Mouse (Mus musculus): ENCODE measurements around the gene Ak5. TPM values are rescaled to one million over a fixed set of nuclear protein-coding genes. Genes with fewer than 3 reads are reported as not detected.

Ak5 gene
- polyA plus RNA-seq, 1 experiment = 63.5 TPM

DNA sequence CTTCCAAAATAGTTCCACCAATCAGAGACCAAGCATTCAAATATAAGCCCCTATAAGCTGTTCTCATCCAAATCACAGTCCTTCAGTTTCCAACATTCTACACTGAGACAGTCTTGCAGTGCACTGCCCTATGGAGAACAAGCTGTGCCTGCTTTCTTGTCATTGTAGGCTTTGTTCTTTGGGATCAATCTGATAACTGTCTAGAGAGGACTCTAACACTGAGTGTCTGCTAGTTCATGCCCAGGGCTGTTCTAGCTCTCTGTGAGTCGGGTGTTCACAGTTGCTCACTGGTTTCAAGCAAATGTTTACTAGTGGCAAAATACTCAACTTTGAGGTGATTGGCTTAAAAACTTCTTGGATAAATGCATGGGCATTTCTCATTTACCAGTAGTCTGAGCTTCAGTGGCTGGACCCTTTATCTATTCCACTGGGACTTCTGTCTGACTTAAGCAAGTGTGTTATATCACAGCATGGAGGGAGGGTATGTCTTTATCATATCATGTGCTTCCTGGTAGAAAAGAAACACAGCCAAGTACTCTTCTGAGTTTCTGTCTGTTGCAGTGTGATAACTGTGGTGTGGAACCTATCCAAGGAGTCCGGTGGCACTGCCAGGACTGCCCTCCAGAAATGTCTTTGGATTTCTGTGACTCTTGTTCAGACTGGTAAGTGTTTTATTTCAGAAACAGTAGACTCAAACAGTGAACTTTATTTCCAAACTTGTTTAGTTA, 210.7 kb downstream of the Ak5 start:
- no peak for DNase-seq (ENCODE audit: extremely low spot score in 1 of 2, low spot score in 1 of 2)

GRCm38 (mm10) chr3:152453163-152453562, 215.0 kb downstream of the Ak5 start:
- no peak for DNase-seq (ENCODE audit: extremely low spot score in 1 of 2, low spot score in 1 of 2)

DNA sequence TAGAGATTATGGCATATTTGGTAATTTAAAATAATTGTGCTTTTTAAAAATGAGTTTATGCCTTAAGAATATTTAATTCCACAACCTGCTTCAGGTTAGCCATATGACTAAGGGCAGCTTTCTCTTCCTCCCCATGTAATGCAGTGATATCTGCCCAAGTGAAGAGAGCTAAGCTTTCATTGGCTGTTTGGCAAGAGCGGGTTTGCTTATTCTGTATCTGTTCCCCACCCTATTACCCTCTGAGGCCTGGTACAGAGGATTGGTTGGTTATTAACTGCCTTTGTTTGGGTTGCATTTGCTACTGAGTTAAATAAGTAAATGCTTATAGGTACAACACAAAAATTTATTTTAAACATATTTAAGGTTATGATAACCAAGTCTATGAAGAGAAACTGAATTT, 221.2 kb downstream of the Ak5 start:
- no peak for DNase-seq (ENCODE audit: extremely low spot score in 1 of 2, low spot score in 1 of 2)

- DNase-seq (ENCODE audit: extremely low spot score in 1 of 2, low spot score in 1 of 2) = no peak
Measured at GRCm38 (mm10) chr3:152444114-152444513, 224.0 kb downstream of the Ak5 start.

- no peak for DNase-seq (ENCODE audit: extremely low spot score in 1 of 2, low spot score in 1 of 2)
Measured at GRCm38 (mm10) chr3:152442795-152443194, 225.4 kb downstream of the Ak5 start.

- DNase-seq (ENCODE audit: extremely low spot score in 1 of 2, low spot score in 1 of 2) = no peak
Measured at GRCm38 (mm10) chr3:152438068-152438467, 230.1 kb downstream of the Ak5 start.

DNA sequence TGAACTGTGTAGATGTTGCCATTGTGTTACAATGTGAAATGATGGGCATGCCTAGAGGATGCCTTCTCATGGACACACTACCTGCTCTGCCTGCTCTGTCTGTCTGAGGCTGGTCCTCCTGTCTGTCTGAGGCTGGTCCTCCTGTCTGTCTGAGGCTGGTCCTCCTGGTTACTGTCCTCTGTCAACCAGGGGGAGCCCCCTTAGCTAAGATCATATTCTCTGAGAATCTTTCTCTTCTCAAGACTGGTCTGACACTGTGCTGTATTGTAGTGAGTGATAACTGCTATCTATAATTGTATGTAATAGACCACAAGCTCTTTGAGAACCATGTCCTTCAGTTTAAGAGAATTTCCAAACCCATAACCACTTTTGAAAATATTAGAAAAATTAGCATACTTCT, 232.6 kb downstream of the Ak5 start:
- no peak for DNase-seq (ENCODE audit: extremely low spot score in 1 of 2, low spot score in 1 of 2)

DNA sequence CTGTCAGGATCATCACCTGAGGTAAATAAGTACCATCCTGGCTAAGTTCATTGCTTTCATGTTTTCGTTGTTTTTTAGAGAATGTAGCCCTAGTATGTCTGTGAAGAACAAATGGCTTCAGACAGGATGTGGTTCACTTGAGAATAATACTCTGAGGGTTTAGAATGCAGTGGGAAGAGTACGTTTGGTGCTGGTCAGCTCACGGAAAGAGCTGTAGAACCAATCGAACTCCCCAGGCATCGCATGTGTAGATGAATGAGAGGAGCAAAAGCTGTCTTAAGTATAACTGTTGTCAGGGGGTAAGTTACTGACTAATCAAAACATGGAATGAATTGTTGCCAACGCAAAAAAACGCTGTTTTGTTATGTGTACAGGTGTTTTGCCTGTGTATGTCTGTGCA, 235.5 kb downstream of the Ak5 start:
- no peak for DNase-seq (ENCODE audit: extremely low spot score in 1 of 2, low spot score in 1 of 2)

DNA sequence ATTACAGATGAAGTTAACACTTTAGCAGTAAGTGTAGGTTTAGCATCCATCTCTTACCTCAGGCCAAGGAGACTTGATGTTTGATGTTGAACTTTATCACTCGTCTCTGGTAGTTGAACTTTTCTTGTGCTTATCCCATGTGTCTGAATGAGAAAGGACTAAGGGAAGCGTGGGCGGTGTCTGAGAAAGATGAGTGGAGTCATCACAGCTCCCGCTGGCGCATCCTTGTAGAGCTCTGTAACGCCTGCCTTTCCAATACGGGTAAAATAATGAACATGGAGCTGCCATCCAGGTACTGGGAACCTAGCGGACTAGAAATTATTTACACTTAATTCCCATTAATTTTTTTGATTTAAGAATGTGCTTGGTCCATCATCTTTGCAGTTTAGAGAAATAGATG, 239.2 kb downstream of the Ak5 start:
- peak in 1 of 2 experiments; percentile 46 for DNase-seq (ENCODE audit: extremely low spot score in 1 of 2, low spot score in 1 of 2)

Other genes starting within 250 kb of the Ak5 start
- 24.5 and 27.3 TPM in 2 replicates for gene Pigk, start 45.7 kb upstream of the Ak5 start, polyA plus RNA-seq (2012; rRNA removed)

Data from frontal cortex, adult 2 months (tissue).